Mouse (Mus musculus) layer of hippocampus, adult 11-12 months (tissue): ENCODE measurements at regions not wholly inside any gene's neighbourhood (a gene's known extent, or its start where the extent isn't known, plus 50 kb on each side); places are given as distances from the start of the nearest gene placed in this dataset.

ENCODE experiments used
- DNase-seq: peaks from one replicate; pipeline ENCODE4 v3.0.0; 2022; ENCODE audit warnings: low spot score

- DNase-seq, result no peak
Measured at GRCm38 (mm10) chr14:80479918-80480317, 496.0 kb downstream of the Olfm4 start.

- DNase-seq, result no peak
Measured at GRCm38 (mm10) chr14:80482771-80483170, 498.9 kb downstream of the Olfm4 start.

- DNase-seq, result no peak
Measured at GRCm38 (mm10) chr14:80484256-80484655, 500.4 kb downstream of the Olfm4 start.

- no peak for DNase-seq
Measured at GRCm38 (mm10) chr14:80485149-80485548, 501.3 kb downstream of the Olfm4 start.

GRCm38 (mm10) chr14:80486605-80487004 is 502.7 kb downstream of the Olfm4 start:
- no peak for DNase-seq

GRCm38 (mm10) chr14:80492043-80492900 is 508.4 kb downstream of the Olfm4 start:
- DNase-seq, result no peak

GRCm38 (mm10) chr14:80492901-80493279 is 509.0 kb downstream of the Olfm4 start:
- peak; percentile 8 for DNase-seq

GRCm38 (mm10) chr14:80504351-80504750 is 520.5 kb downstream of the Olfm4 start:
- DNase-seq, result peak; percentile 6

GRCm38 (mm10) chr14:80516626-80517025 is 532.7 kb downstream of the Olfm4 start:
- DNase-seq, result no peak

- DNase-seq, result no peak
Measured at GRCm38 (mm10) chr14:80521216-80521615, 537.3 kb downstream of the Olfm4 start.

- DNase-seq, result no peak
Measured at GRCm38 (mm10) chr14:80521631-80522030, 537.8 kb downstream of the Olfm4 start.

- no peak for DNase-seq
Measured at GRCm38 (mm10) chr14:80522536-80522935, 538.7 kb downstream of the Olfm4 start.

- no peak for DNase-seq
Measured at GRCm38 (mm10) chr14:80528419-80529028, 544.6 kb downstream of the Olfm4 start.

GRCm38 (mm10) chr14:80536044-80536745 is 552.3 kb downstream of the Olfm4 start:
- no peak for DNase-seq

GRCm38 (mm10) chr14:80559950-80560349 is 576.1 kb downstream of the Olfm4 start:
- DNase-seq, result no peak
